ENCODE assay signal across 15 mouse cellular contexts in the genomic region with DNA sequence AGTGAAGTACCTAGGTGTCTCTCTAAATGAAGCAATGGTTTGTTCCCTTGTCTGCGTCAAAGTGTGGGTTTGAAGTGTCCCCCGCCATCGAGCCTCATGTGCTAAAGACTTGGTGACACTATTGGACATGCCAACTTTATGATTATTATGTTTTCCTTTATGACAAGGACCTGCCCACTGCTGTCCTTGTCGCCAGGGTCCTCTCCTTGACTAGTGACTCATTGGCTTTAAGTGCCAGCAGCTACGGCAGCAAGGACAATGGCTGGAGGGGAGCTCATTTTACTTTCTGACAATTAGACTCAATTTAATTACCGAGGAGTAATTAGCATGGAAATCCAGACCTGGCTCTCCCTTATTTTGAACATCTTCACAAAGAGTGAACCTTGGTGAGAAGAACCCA. TPM values are rescaled to one million over a fixed set of nuclear protein-coding genes. Genes with fewer than 3 reads are reported as not detected.
DNase-seq lines count a peak whose midpoint lies in the region; TF ChIP-seq lines count a peak whose summit lies in the region.
"Had no signal": no experiment of that assay in that cellular context is flagged by ENCODE, and none has a peak within 500 bp of the region (broad histone marks: within the 10 kb centered on the region; RNA-seq: fewer than 3 reads in every experiment).

No protein-coding gene starts in this region.

- H3K4me3 ChIP-seq in gastrocnemius, adult 2 months, result no peak overlapping the region
- H3K4me3 ChIP-seq in testis, adult 2 months (ENCODE audit: control insufficient read depth, low read depth, low read length), result no peak overlapping the region
- H3K4me3 ChIP-seq: embryonic facial prominence, embryonic 10.5 days; embryonic facial prominence, embryonic 12.5 days; forebrain, embryonic 13.5 days; forebrain, embryonic 15.5 days had no signal

- peak overlapping the region; percentile 8; the same call in 1 of the 2 replicates for H3K27ac ChIP-seq in gastrocnemius, adult 2 months
- 0 out of 2 replicates have a peak overlapping the region, but pooled peaks have one; percentile 17 for H3K27ac ChIP-seq in testis, adult 2 months (ENCODE audit: control insufficient read depth, insufficient read depth, low read depth, low read length)
- H3K27ac ChIP-seq: embryonic facial prominence, embryonic 10.5 days; embryonic facial prominence, embryonic 12.5 days; forebrain, embryonic 13.5 days; forebrain, embryonic 15.5 days had no signal

- peaks cover 13% of the 10 kb centered on the region for H3K4me1 ChIP-seq in testis, adult 2 months (ENCODE audit: control insufficient read depth, insufficient read depth, low read length)
- H3K4me1 ChIP-seq: embryonic facial prominence, embryonic 12.5 days; forebrain, embryonic 13.5 days; forebrain, embryonic 15.5 days had no signal

- no peak for TF ChIP-seq CTCF in gastrocnemius, adult 2 months (IDR thresholded peaks at IDR 0.05)
- TF ChIP-seq CTCF in testis, adult 2 months (IDR thresholded peaks at IDR 0.05; ENCODE audit: control insufficient read depth, insufficient read depth, insufficient replicate concordance, low read depth, low read length), result no peak

- DNase-seq in adrenal gland, adult 2 months, result peak; percentile 70
- no peak for DNase-seq in adrenal gland, postnatal 25 days
- peak; percentile 34 for DNase-seq in adrenal gland, postnatal 14 days
- no peak for DNase-seq in adrenal gland, postnatal 4 days (ENCODE audit: low spot score in 2 of 2)
- DNase-seq in gastrocnemius, adult 2 months, result no peak
- DNase-seq in gastrocnemius, postnatal 4 days (ENCODE audit: low spot score in 2 of 2), result no peak
- DNase-seq in testis, postnatal 14 days (ENCODE audit: low spot score), result no peak
- DNase-seq: B cell, adult 2 months; forebrain, postnatal 0 days had no signal

- H3K36me3 ChIP-seq in testis, adult 2 months (ENCODE audit: control insufficient read depth, insufficient read depth, low read length), result no peaks in the 10 kb centered on the region
- H3K36me3 ChIP-seq: embryonic facial prominence, embryonic 10.5 days; embryonic facial prominence, embryonic 12.5 days; forebrain, embryonic 15.5 days; G1E had no signal

- intact Hi-C loops in gastrocnemius, adult 2 months (cut with DNase I), result no loop called here

- no peaks in the 10 kb centered on the region for H3K27me3 ChIP-seq in testis, adult 2 months (ENCODE audit: control insufficient read depth, insufficient read depth, low read length)
- H3K27me3 ChIP-seq: embryonic facial prominence, embryonic 12.5 days; forebrain, embryonic 13.5 days; forebrain, embryonic 15.5 days had no signal

- TF ChIP-seq POLR2A in testis, adult 2 months (IDR thresholded peaks at IDR 0.05; ENCODE audit: control insufficient read depth, low read depth, low read length), result no peak

RNA-seq across cellular contexts. Expression of gene Glrx5, which starts 52.3 kb away (rescaled TPM):
- total RNA-seq in adrenal gland, adult 2 months (2021), result 100 to 1,000 TPM; 161 to 186 TPM
- polyA plus RNA-seq in adrenal gland, adult 2 months (2012; rRNA removed), result 218 and 257 TPM in 2 replicates
- 183 and 235 TPM in 2 replicates for total RNA-seq in adrenal gland, postnatal 25 days (2021)
- total RNA-seq in adrenal gland, postnatal 14 days (2021), result 172 and 183 TPM in 2 replicates
- 100 to 1,000 TPM; 134 to 139 TPM for total RNA-seq in adrenal gland, postnatal 4 days (2021)
- 10 to 100 TPM; 57.2 to 72.1 TPM for total RNA-seq in gastrocnemius, adult 2 months (2021)
- total RNA-seq in gastrocnemius, postnatal 4 days (2021), result 10 to 100 TPM; 64.0 to 65.3 TPM
- 13.8 and 14.2 TPM in 2 replicates for polyA plus RNA-seq in testis, adult 2 months (2012; rRNA removed)

Comparison
In these comparisons a context has a peak if more than half of its experiments do, and no peak if none do; other contexts are left out.
1. DNase-seq: peak in adrenal gland, adult 2 months (single experiment) and adrenal gland, postnatal 14 days (single experiment); none in adrenal gland, postnatal 25 days (single experiment), adrenal gland, postnatal 4 days (0 of 2), gastrocnemius, adult 2 months (single experiment), gastrocnemius, postnatal 4 days (0 of 2) and testis, postnatal 14 days (single experiment).